In genomic region chr7:46838104-46838671, GRCm38 (mm10) we compare ENCODE assay signal across 8 mouse cellular contexts. TPM values are rescaled to one million over a fixed set of nuclear protein-coding genes. Genes with fewer than 3 reads are reported as not detected.
A peak's percentile ranks its signal among the peaks of the same experiment; 100 is the strongest.
DNase-seq lines count a peak whose midpoint lies in the region; ATAC-seq and TF ChIP-seq lines count a peak whose summit lies in the region.

No protein-coding gene starts in this region.

- peak overlapping the region; percentile 91 for H3K27ac ChIP-seq in intestine, postnatal 0 days (ENCODE audit: low read depth, low read length)
- H3K27ac ChIP-seq in liver, embryonic 14.5 days = peak overlapping the region; percentile 33
- H3K27ac ChIP-seq in neural tube, embryonic 11.5 days (ENCODE audit: low read depth, low read length) = no peak overlapping the region

- 8% methylated on average over 9 of the region's 9 CpGs for WGBS in intestine, postnatal 0 days
- 10% methylated on average over 8 of the region's 9 CpGs for WGBS in liver, embryonic 14.5 days (ENCODE audit: insufficient replicate concordance)
- WGBS in neural tube, embryonic 11.5 days = 3% methylated on average over 9 of the region's 9 CpGs

- H3K27me3 ChIP-seq in intestine, postnatal 0 days (replicated peaks; ENCODE audit: control insufficient read depth, insufficient read depth, low read length) = no peaks in the 10 kb centered on the region
- no peaks in the 10 kb centered on the region for H3K27me3 ChIP-seq in liver, embryonic 14.5 days (ENCODE audit: control insufficient read depth, insufficient read depth, low read length)
- no peaks in the 10 kb centered on the region for H3K27me3 ChIP-seq in neural tube, embryonic 11.5 days (ENCODE audit: control insufficient read depth, insufficient read depth, low read length)

- no peak for TF ChIP-seq EP300 in liver, embryonic 14.5 days (IDR thresholded peaks at IDR 0.05; ENCODE audit: low read depth)

- no peaks in the 10 kb centered on the region for H3K9me3 ChIP-seq in intestine, postnatal 0 days (ENCODE audit: control insufficient read depth)
- H3K9me3 ChIP-seq in liver, embryonic 14.5 days (ENCODE audit: control insufficient read depth, low read length) = no peaks in the 10 kb centered on the region
- no peaks in the 10 kb centered on the region for H3K9me3 ChIP-seq in neural tube, embryonic 11.5 days (ENCODE audit: control insufficient read depth, low read length)

- no peak for TF ChIP-seq CTCF in intestine, postnatal 0 days (IDR thresholded peaks at IDR 0.05; ENCODE audit: low read depth)
- no peak for TF ChIP-seq CTCF in liver, embryonic 14.5 days (IDR thresholded peaks at IDR 0.05; ENCODE audit: low read depth)

- H3K9ac ChIP-seq in intestine, postnatal 0 days (ENCODE audit: low read depth, low read length) = peak overlapping the region; percentile 18
- H3K9ac ChIP-seq in liver, embryonic 14.5 days (replicated peaks) = no peak overlapping the region
- no peak overlapping the region for H3K9ac ChIP-seq in neural tube, embryonic 11.5 days (ENCODE audit: low read length)

- H3K4me3 ChIP-seq in intestine, postnatal 0 days (ENCODE audit: low read depth, low read length) = 0 out of 2 replicates have a peak overlapping the region, but pooled peaks have one; percentile 3
- no peak overlapping the region for H3K4me3 ChIP-seq in liver, embryonic 14.5 days (ENCODE audit: insufficient read depth in 1 of 2, low read depth in 2 of 2, low read length in 2 of 2)
- no peak overlapping the region for H3K4me3 ChIP-seq in neural tube, embryonic 11.5 days (ENCODE audit: low read depth, low read length)

- no peak for ATAC-seq in intestine, postnatal 0 days
- ATAC-seq in liver, embryonic 14.5 days (ENCODE audit: insufficient read depth) = no peak
- ATAC-seq in neural tube, embryonic 11.5 days (ENCODE audit: insufficient read depth, low FRiP score, low TSS enrichment) = no peak

- H3K36me3 ChIP-seq in intestine, postnatal 0 days (ENCODE audit: control insufficient read depth, insufficient read depth) = no peaks in the 10 kb centered on the region
- H3K36me3 ChIP-seq in liver, embryonic 14.5 days (replicated peaks; ENCODE audit: control insufficient read depth, insufficient read depth, low read depth) = no peaks in the 10 kb centered on the region
- no peaks in the 10 kb centered on the region for H3K36me3 ChIP-seq in neural tube, embryonic 11.5 days (ENCODE audit: control insufficient read depth, insufficient read depth, low read length)

- peak; percentile 28 to 49 for DNase-seq in frontal cortex, postnatal 36 days (ENCODE audit: low spot score in 2 of 2)
- DNase-seq in frontal cortex, postnatal 14 days (ENCODE audit: low spot score in 2 of 2) = no peak
- DNase-seq in embryo, embryonic 10.5 days (ENCODE audit: low spot score) = peak; percentile 68
- DNase-seq in heart, adult 8-10 months (ENCODE audit: low spot score) = peak; percentile 67
- DNase-seq in liver, embryonic 14.5 days (ENCODE audit: low read depth in 3 of 3, low spot score in 3 of 3) = no peak
- peak; percentile 22 for DNase-seq in neural tube, embryonic 11.5 days (ENCODE audit: low spot score)
- no peak for DNase-seq in spleen, adult 18-20 months

- H3K4me1 ChIP-seq in intestine, postnatal 0 days (replicated peaks; ENCODE audit: control insufficient read depth, insufficient read depth, low read length) = peaks cover 12% of the 10 kb centered on the region
- H3K4me1 ChIP-seq in liver, embryonic 14.5 days (replicated peaks; ENCODE audit: control insufficient read depth in 2 of 2, insufficient read depth in 2 of 2, low read length in 1 of 2) = peaks cover 15 to 40% of the 10 kb centered on the region in 2 experiments
- peaks cover 6% of the 10 kb centered on the region for H3K4me1 ChIP-seq in neural tube, embryonic 11.5 days (ENCODE audit: control insufficient read depth, insufficient read depth, low read length)

- peak overlapping the region; percentile 51 for H3K4me2 ChIP-seq in intestine, postnatal 0 days (replicated peaks; ENCODE audit: low read depth)
- peak overlapping the region; percentile 34 for H3K4me2 ChIP-seq in liver, embryonic 14.5 days (ENCODE audit: low read depth)
- H3K4me2 ChIP-seq in neural tube, embryonic 11.5 days (ENCODE audit: low read depth) = no peak overlapping the region

RNA-seq across cellular contexts. Expression of gene Ldha, which starts 3.1 kb away (rescaled TPM):
- total RNA-seq in heart, adult 8-10 months (2022) = 100 to 1,000 TPM; 719 to 878 (median 816) TPM
- polyA plus RNA-seq in intestine, postnatal 0 days (2015; fragmentation: Nextera tagmentation; extraction: Ambion mirVana) = 1,258 and 1,338 TPM in 2 replicates
- polyA plus RNA-seq in liver, embryonic 14.5 days (2012; rRNA removed) = 339 and 356 TPM in 2 replicates
- 1,026 and 1,104 TPM in 2 replicates for polyA plus RNA-seq in liver, embryonic 14.5 days (2014; fragmentation: Nextera tagmentation; extraction: Ambion mirVana)
- polyA plus RNA-seq in neural tube, embryonic 11.5 days (2014; fragmentation: Nextera tagmentation; extraction: Ambion mirVana) = 1,604 and 1,620 TPM in 2 replicates

RNA-seq across cellular contexts. Expression of gene Ldhc, which starts 22.8 kb away (rescaled TPM):
- total RNA-seq in heart, adult 8-10 months (2022) = not detected
- polyA plus RNA-seq in intestine, postnatal 0 days (2015; fragmentation: Nextera tagmentation; extraction: Ambion mirVana) = not detected in 2 replicates
- polyA plus RNA-seq in liver, embryonic 14.5 days (2012; rRNA removed) = 0.11 and 0.17 TPM in 2 replicates
- 0.09 and 0.21 TPM in 2 replicates for polyA plus RNA-seq in liver, embryonic 14.5 days (2014; fragmentation: Nextera tagmentation; extraction: Ambion mirVana)
- not detected in 2 replicates for polyA plus RNA-seq in neural tube, embryonic 11.5 days (2014; fragmentation: Nextera tagmentation; extraction: Ambion mirVana)

RNA-seq across cellular contexts. Expression of gene Gtf2h1, which starts 42.3 kb away (rescaled TPM):
- total RNA-seq in heart, adult 8-10 months (2022) = 10 to 100 TPM; 13.7 to 18.5 (median 15.9) TPM
- polyA plus RNA-seq in intestine, postnatal 0 days (2015; fragmentation: Nextera tagmentation; extraction: Ambion mirVana) = 51.3 and 52.7 TPM in 2 replicates
- polyA plus RNA-seq in liver, embryonic 14.5 days (2012; rRNA removed) = 8.1 and 13.4 TPM in 2 replicates
- polyA plus RNA-seq in liver, embryonic 14.5 days (2014; fragmentation: Nextera tagmentation; extraction: Ambion mirVana) = 27.8 and 33.1 TPM in 2 replicates
- 55.0 and 55.9 TPM in 2 replicates for polyA plus RNA-seq in neural tube, embryonic 11.5 days (2014; fragmentation: Nextera tagmentation; extraction: Ambion mirVana)

RNA-seq across cellular contexts. Expression of gene Hps5, which starts 42.3 kb away (rescaled TPM):
- 10 to 100 TPM in 1 of 4 experiments, 1 to 10 TPM in 3; 8.0 to 10.3 (median 9.4) TPM for total RNA-seq in heart, adult 8-10 months (2022)
- polyA plus RNA-seq in intestine, postnatal 0 days (2015; fragmentation: Nextera tagmentation; extraction: Ambion mirVana) = 13.9 and 14.7 TPM in 2 replicates
- 5.3 and 6.3 TPM in 2 replicates for polyA plus RNA-seq in liver, embryonic 14.5 days (2012; rRNA removed)
- 4.1 and 4.3 TPM in 2 replicates for polyA plus RNA-seq in liver, embryonic 14.5 days (2014; fragmentation: Nextera tagmentation; extraction: Ambion mirVana)
- 18.0 and 21.7 TPM in 2 replicates for polyA plus RNA-seq in neural tube, embryonic 11.5 days (2014; fragmentation: Nextera tagmentation; extraction: Ambion mirVana)

Comparison
In these comparisons a context has a peak if more than half of its experiments do, and no peak if none do; other contexts are left out.
1. DNase-seq: peak in frontal cortex, postnatal 36 days (2 of 2), embryo, embryonic 10.5 days (single experiment), heart, adult 8-10 months (single experiment) and neural tube, embryonic 11.5 days (single experiment); none in frontal cortex, postnatal 14 days (0 of 2), liver, embryonic 14.5 days (0 of 3) and spleen, adult 18-20 months (0 of 2).